Mouse (Mus musculus) ES-E14 (cell line): Measurements from ENCODE around the gene Nol4l. TPM values are rescaled to one million over a fixed set of nuclear protein-coding genes. Genes with fewer than 3 reads are reported as not detected.
A peak's percentile ranks its signal among the peaks of the same experiment; 100 is the strongest.

Experiments
- DNase-seq: peaks from one replicate; pipeline ENCODE4 v3.0.0-alpha.2; 2013; ENCODE audit warnings: low read depth, low spot score
- H3K27ac ChIP-seq: 2 replicates; pipeline ENCODE4 v1.5.1; 2012; ENCODE audit warnings: low read depth, mild to moderate bottlenecking, low read length, moderate library complexity, mixed read lengths; ENCODE audit not compliant: poor library complexity, insufficient read depth, severe bottlenecking
- H3K36me3 ChIP-seq: 2 replicates; pipeline ENCODE4 v1.6.1; 2012; ENCODE audit warnings: mild to moderate bottlenecking, low read length, moderate library complexity, mixed read lengths; ENCODE audit not compliant: control insufficient read depth, poor library complexity, insufficient read depth, severe bottlenecking
- H3K4me1 ChIP-seq, 2 experiments: fragments of 150-350 bp in 1 of 2; sonication (generic) in 1 of 2; 2 replicates each; pipeline ENCODE4 v1.6.1; 2012; ENCODE audit warnings: low read length in 2 of 2, mild to moderate bottlenecking in 1 of 2, mixed read lengths in 1 of 2; ENCODE audit not compliant: control insufficient read depth in 2 of 2, insufficient read depth in 2 of 2, poor library complexity in 1 of 2
- H3K4me3 ChIP-seq, 2 experiments: fragments of 150-350 bp in 1 of 2; sonication (generic) in 1 of 2; 2 replicates each; pipeline ENCODE4 v1.5.1; 2012; ENCODE audit warnings: low read length in 2 of 2, low read depth in 1 of 2, mild to moderate bottlenecking in 1 of 2, mixed read lengths in 1 of 2; ENCODE audit not compliant: insufficient read depth in 1 of 2, poor library complexity in 1 of 2, severe bottlenecking in 1 of 2
- H3K9ac ChIP-seq: 2 replicates; pipeline ENCODE4 v1.6.1; 2012; ENCODE audit warnings: low read depth, mild to moderate bottlenecking, low read length, mixed read lengths; ENCODE audit not compliant: poor library complexity, insufficient read depth, severe bottlenecking
- H3K9me3 ChIP-seq: fragments of 150-350 bp; sonication (generic); 2 replicates; pipeline ENCODE4 v1.6.1; 2012; ENCODE audit warnings: low read depth, mild to moderate bottlenecking, low read length; ENCODE audit not compliant: control insufficient read depth, insufficient read depth
- CHD2 ChIP-seq: IDR thresholded peaks from 2 replicates; pipeline ENCODE4 v1.6.1; 2014; ENCODE audit warnings: mild to moderate bottlenecking, low read depth, low read length, inconsistent platforms
- HCFC1 ChIP-seq: IDR thresholded peaks from 2 replicates; pipeline ENCODE4 v1.6.1; 2012; ENCODE audit warnings: low read length, inconsistent platforms, borderline replicate concordance; ENCODE audit not compliant: insufficient read depth
- MAFK ChIP-seq: IDR thresholded peaks from 2 replicates; pipeline ENCODE4 v1.6.1; 2014; ENCODE audit warnings: mild to moderate bottlenecking, low read depth, low read length, inconsistent platforms; ENCODE audit not compliant: insufficient read depth
- ZC3H11A ChIP-seq: IDR thresholded peaks from 2 replicates; pipeline ENCODE4 v1.6.1; 2012; ENCODE audit warnings: low read depth, mild to moderate bottlenecking, inconsistent platforms, low read length, borderline replicate concordance
- ZNF384 ChIP-seq: IDR thresholded peaks from 2 replicates; pipeline ENCODE4 v1.6.1; 2012; ENCODE audit warnings: low read depth, low read length, inconsistent platforms
- in situ Hi-C, 2 experiments: fragments of 600-800 bp; cut with MboI; formaldehyde crosslinking; loops; one replicate each; pipeline ENCODE4 v1.15.1; 2025; ENCODE audit warnings: low sequenced_read_pairs in 2 of 2, inconsistent platforms in 1 of 2; ENCODE audit not compliant: unreplicated experiment in 2 of 2
- total RNA-seq: library from RNA; depleted of rRNA; stranded (reverse); fragments of 300-350 nt; gene quantifications from 2 replicates; pipeline ENCODE4 v1.2.3, GENCODE M21; 2012

Gene Nol4l
- total RNA-seq, 1 experiment, result 3.8 TPM

GRCm38 (mm10) chr2:153445137-153446016 is 84.4 kb downstream of the Nol4l start:
- no peak for DNase-seq
- Histone ChIP-seq H3K4me1 (peaks cover 0 to 17% of the 10 kb centered on the region in 2 experiments; a peak in 2 of 4 replicates), H3K36me3 (no peaks in the 10 kb centered on the region), H3K9me3 (no peaks in the 10 kb centered on the region), H3K9ac (peak overlapping the region; percentile 72), H3K27ac (no peak overlapping the region; the same call in 1 of the 2 replicates), H3K4me3 (peak overlapping the region; percentile 63 to 77)
- in situ Hi-C loops, result no loop called here
- TF ChIP-seq ZC3H11A, result no peak

GRCm38 (mm10) chr2:153444254-153445136 is 85.3 kb downstream of the Nol4l start:
- in situ Hi-C loops, result no loop called here
- H3K36me3 ChIP-seq, result no peaks in the 10 kb centered on the region
- peaks cover 0 to 17% of the 10 kb centered on the region in 2 experiments; a peak in 2 of 4 replicates for H3K4me1 ChIP-seq

GRCm38 (mm10) chr2:153443434-153444240 is 86.1 kb downstream of the Nol4l start:
- TF ChIP-seq CHD2 (no peak), HCFC1 (no peak), MAFK (no peak)
- Histone ChIP-seq H3K36me3 (no peaks in the 10 kb centered on the region), H3K27ac (no peak overlapping the region), H3K9ac (peak overlapping the region; percentile 76), H3K4me1 (peaks cover 0 to 17% of the 10 kb centered on the region in 2 experiments; a peak in 2 of 4 replicates), H3K9me3 (no peaks in the 10 kb centered on the region), H3K4me3 (peak overlapping the region; percentile 77 to 84)
- no peak for DNase-seq
- in situ Hi-C loops, result no loop called here

More at GRCm38 (mm10) chr2:153444254-153445136, 85.3 kb downstream of the Nol4l start:
- TF ChIP-seq ZC3H11A, result no peak
- TF ChIP-seq ZNF384, result no peak
- TF ChIP-seq CHD2, result no peak
- TF ChIP-seq HCFC1, result no peak
- TF ChIP-seq MAFK, result no peak
- peak overlapping the region; percentile 76 for H3K9ac ChIP-seq
- H3K27ac ChIP-seq, result no peak overlapping the region; the same call in 1 of the 2 replicates
- no peak for DNase-seq
- H3K4me3 ChIP-seq, result peak overlapping the region; percentile 77 to 84
- no peaks in the 10 kb centered on the region for H3K9me3 ChIP-seq

GRCm38 (mm10) chr2:153442720-153443119 is 87.1 kb downstream of the Nol4l start:
- TF ChIP-seq ZNF384 (no peak), ZC3H11A (no peak), HCFC1 (no peak), MAFK (no peak), CHD2 (no peak)
- no peaks in the 10 kb centered on the region for H3K36me3 ChIP-seq
- H3K27ac ChIP-seq, result no peak overlapping the region
- no peak overlapping the region; a peak in 1 of 4 replicates for H3K4me3 ChIP-seq
- no peak overlapping the region for H3K9ac ChIP-seq
- no peak for DNase-seq
- no peaks in the 10 kb centered on the region for H3K9me3 ChIP-seq
- H3K4me1 ChIP-seq, result peaks cover 0 to 17% of the 10 kb centered on the region in 2 experiments; a peak in 2 of 4 replicates
- in situ Hi-C loops, result no loop called here
